Mouse (Mus musculus) heart, embryonic 11.5 days (tissue): ENCODE results near the gene Slc39a11. TPM values are rescaled to one million over a fixed set of nuclear protein-coding genes. Genes with fewer than 3 reads are reported as not detected.

Experiments
- ATAC-seq: fragments of 200-750 bp; cut with Nextera tagmentation; replicated peaks from 2 replicates; pipeline ENCODE4 v1.8.0; 2017; ENCODE audit warnings: moderate library complexity; ENCODE audit not compliant: insufficient number of reproducible peaks, low FRiP score, low TSS enrichment
- H3K27ac ChIP-seq: fragments of 300-500 bp; sonication (generic); 2 replicates; pipeline ENCODE4 v1.5.1; 2014; ENCODE audit warnings: mild to moderate bottlenecking, low read depth, low read length
- H3K27me3 ChIP-seq: fragments of 300-500 bp; sonication (generic); 2 replicates; pipeline ENCODE4 v1.6.1; 2014; ENCODE audit warnings: mild to moderate bottlenecking, low read length, mixed read lengths; ENCODE audit not compliant: control insufficient read depth, insufficient read depth
- H3K36me3 ChIP-seq: fragments of 300-500 bp; sonication (generic); 2 replicates; pipeline ENCODE4 v1.6.1; 2014; ENCODE audit warnings: mild to moderate bottlenecking, low read length, moderate library complexity, mixed read lengths; ENCODE audit not compliant: control insufficient read depth, insufficient read depth
- H3K4me1 ChIP-seq: fragments of 300-500 bp; sonication (generic); 2 replicates; pipeline ENCODE4 v1.6.1; 2014; ENCODE audit warnings: low read length; ENCODE audit not compliant: control insufficient read depth, insufficient read depth
- H3K4me2 ChIP-seq: fragments of 300-500 bp; sonication (generic); 2 replicates; pipeline ENCODE4 v1.6.1; 2014; ENCODE audit warnings: mild to moderate bottlenecking, moderate library complexity
- H3K4me3 ChIP-seq: fragments of 300-500 bp; sonication (generic); 2 replicates; pipeline ENCODE4 v1.5.1; 2014; ENCODE audit warnings: low read depth, low read length
- H3K9ac ChIP-seq: fragments of 300-500 bp; sonication (generic); 2 replicates; pipeline ENCODE4 v1.6.1; 2014; ENCODE audit warnings: mild to moderate bottlenecking, low read depth, low read length, moderate library complexity
- H3K9me3 ChIP-seq: fragments of 300-500 bp; sonication (generic); replicated peaks from 2 replicates; pipeline ENCODE4 v1.6.1; 2016; ENCODE audit warnings: low read length; ENCODE audit not compliant: control insufficient read depth
- WGBS: fragments of 180-500 bp; shearing (Covaris S2); extraction: QIAGEN DNeasy Blood & Tissue Kit; methylation state at CpG from one replicate; pipeline ENCODE4 v1.1.7; 2014; ENCODE audit not compliant: insufficient replicate concordance; 5-methylcytosine and 5-hydroxymethylcytosine counted together
- polyA plus RNA-seq: library from polyadenylated mRNA; unstranded; fragments of >200 nt; fragmentation: Nextera tagmentation; extraction: Ambion mirVana; gene quantifications from 2 replicates; pipeline ENCODE4 v1.2.1, GENCODE M21; 2014

Gene Slc39a11
- polyA plus RNA-seq, 1 experiment from 2014 or later: 17.1 TPM

DNA sequence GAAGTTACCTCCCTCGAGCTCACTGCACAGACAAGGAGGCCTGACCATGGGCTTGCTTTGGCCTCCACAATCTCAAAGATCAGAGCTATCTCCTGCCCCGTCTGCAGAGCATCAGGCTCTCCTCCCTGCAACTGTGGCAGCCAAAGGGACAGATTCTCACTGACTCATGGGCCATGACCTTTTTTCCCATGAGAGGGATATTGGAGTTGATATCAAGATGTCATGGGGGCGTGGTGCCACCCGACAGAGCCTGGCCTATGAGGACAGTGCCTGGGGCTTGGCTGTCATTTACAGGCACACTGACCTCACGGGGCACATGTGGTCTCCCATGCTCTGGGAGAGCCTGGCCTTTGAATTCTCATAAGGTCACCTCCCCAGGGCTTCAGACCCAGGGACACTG is 346.7 kb downstream of the Slc39a11 start:
- no peak for ATAC-seq
- Histone ChIP-seq H3K27ac (no peak overlapping the region), H3K4me1 (no peaks in the 10 kb centered on the region), H3K9ac (no peak overlapping the region), H3K4me3 (no peak overlapping the region), H3K27me3 (no peaks in the 10 kb centered on the region), H3K36me3 (no peaks in the 10 kb centered on the region), H3K4me2 (no peak overlapping the region), H3K9me3 (no peaks in the 10 kb centered on the region)
- 69% methylated on average over 5 of the region's 5 CpGs for WGBS

DNA sequence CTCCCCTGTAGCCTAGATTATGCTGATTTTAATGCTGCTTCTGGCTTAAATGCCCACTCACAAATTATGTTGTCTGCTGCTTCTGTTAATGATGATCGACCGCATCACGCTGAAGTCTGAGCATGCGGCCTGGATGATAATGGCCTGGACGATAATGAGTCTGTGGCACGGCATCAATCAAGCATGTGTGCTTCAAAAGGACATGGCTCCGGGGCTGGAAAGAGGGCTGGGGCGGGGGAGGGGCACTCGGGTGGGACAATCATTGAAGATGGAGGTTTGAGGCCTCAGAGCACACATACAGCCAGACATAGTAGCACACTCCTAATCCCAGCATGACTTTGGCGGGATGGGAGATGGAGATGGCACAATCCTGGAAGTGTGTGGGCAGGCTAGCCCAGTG is 350.4 kb downstream of the Slc39a11 start:
- Histone ChIP-seq H3K27me3 (no peaks in the 10 kb centered on the region), H3K36me3 (no peaks in the 10 kb centered on the region), H3K9me3 (no peaks in the 10 kb centered on the region), H3K4me1 (no peaks in the 10 kb centered on the region), H3K4me3 (no peak overlapping the region), H3K27ac (no peak overlapping the region), H3K4me2 (no peak overlapping the region), H3K9ac (no peak overlapping the region)
- 86% methylated on average over 10 of the region's 10 CpGs for WGBS
- no peak for ATAC-seq

DNA sequence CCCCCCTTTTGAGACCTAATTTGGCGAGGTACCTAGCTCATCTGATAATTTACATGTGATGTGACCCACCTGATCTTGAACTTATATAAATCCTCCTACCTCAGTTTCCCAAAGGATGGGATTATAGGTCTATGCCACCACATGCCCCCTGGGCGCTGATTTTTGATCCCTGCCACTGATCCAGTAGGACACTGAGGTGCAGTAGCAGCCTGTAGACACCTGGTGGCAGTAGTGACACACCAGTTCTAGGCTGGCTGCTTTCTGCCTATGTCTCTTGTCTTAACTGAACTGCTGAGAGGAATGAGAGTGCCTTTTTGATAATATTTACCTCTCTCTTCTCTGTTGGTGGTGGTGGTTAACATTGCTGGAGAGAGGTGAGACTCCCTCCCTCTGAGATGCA is 352.1 kb downstream of the Slc39a11 start:
- H3K4me3 ChIP-seq: no peak overlapping the region
- H3K4me1 ChIP-seq: no peaks in the 10 kb centered on the region
- H3K9me3 ChIP-seq: no peaks in the 10 kb centered on the region
- WGBS: 15% methylated on average over 2 of the region's 2 CpGs
- H3K4me2 ChIP-seq: no peak overlapping the region
- no peaks in the 10 kb centered on the region for H3K36me3 ChIP-seq
- H3K9ac ChIP-seq: no peak overlapping the region
- H3K27me3 ChIP-seq: no peaks in the 10 kb centered on the region
- ATAC-seq: no peak
- H3K27ac ChIP-seq: no peak overlapping the region

DNA sequence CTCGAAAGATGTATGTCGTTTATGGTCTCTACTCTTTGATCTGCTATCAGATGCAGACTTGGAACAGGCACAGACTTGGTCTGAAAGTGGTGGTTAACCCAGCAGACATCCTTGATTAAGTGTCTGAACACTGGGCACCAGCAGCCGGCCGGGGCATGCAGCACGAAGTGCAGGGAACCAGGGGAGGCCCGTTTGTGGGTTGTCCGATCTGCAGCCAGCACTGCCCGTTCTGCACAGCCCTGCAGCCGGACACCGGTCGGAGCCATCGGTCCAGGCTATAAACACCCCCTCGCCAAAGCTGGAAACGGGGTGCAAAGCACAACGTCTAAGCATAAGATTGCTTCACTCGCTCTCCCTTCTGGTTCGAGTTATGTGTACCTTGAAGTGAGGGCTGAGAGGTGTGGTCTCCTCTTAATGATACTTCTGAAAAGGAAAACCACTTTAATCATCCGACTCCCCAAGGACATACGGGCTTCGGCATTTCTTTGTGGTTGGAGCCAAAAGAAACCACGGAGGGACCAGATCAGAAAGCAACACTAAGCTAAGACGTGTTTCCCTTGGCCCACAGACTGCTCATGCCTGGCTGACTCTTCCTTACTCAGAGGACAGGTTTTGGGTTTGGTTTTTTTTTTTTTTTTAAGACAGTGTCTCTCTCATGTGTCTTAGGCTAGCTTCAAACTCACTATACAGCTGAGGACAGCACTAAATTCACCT is 352.8 kb downstream of the Slc39a11 start:
- Histone ChIP-seq H3K9me3 (no peaks in the 10 kb centered on the region), H3K27ac (no peak overlapping the region), H3K4me1 (no peaks in the 10 kb centered on the region), H3K4me2 (no peak overlapping the region), H3K27me3 (no peaks in the 10 kb centered on the region), H3K4me3 (no peak overlapping the region), H3K9ac (no peak overlapping the region), H3K36me3 (no peaks in the 10 kb centered on the region)
- 86% methylated on average over 22 of the region's 22 CpGs for WGBS
- ATAC-seq: no peak

DNA sequence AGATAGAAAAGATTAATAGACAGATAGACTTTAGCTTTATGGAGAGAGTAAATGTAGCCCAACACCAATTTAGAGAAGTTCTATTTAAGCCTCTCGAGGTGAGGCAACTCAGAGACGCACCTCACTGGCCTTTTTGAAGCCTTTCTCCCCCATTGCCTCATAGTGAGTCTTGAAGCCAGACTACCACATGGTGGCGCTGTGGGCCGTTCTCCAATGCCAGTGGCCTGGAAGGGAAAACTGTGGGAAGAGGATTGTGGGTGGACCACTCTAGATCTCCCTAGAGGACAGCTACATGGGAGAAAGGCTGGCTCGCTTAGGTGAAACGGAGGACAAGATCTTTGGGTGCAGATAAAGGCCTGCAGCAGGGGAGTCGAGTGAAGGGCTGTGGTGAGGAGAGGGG is 353.7 kb downstream of the Slc39a11 start:
- H3K36me3 ChIP-seq: no peaks in the 10 kb centered on the region
- ATAC-seq: no peak
- H3K4me3 ChIP-seq: no peak overlapping the region
- H3K4me1 ChIP-seq: no peaks in the 10 kb centered on the region
- no peak overlapping the region for H3K9ac ChIP-seq
- WGBS: 27% methylated on average over 7 of the region's 7 CpGs
- H3K27ac ChIP-seq: no peak overlapping the region
- no peaks in the 10 kb centered on the region for H3K9me3 ChIP-seq
- H3K27me3 ChIP-seq: no peaks in the 10 kb centered on the region
- H3K4me2 ChIP-seq: no peak overlapping the region

DNA sequence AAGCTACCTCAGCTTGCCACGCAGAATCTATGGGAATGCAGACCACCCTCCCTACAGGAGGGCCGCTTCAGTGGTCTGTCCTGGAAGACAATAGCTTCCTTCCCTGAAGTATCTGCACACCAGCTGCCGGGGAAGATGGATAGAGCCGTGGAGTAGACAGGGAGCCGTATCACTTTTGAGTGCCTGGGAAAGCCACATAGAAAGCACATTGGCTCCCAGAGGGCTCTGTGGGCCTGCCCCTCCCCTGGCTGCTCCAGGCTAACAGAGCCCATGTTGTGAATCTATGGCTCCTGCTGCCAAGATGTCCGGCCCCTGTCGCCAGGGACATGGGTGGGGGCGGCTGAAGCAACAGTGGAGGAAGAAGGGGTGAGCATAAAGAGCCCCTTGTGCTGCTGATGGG is 355.4 kb downstream of the Slc39a11 start:
- no peak overlapping the region for H3K27ac ChIP-seq
- no peaks in the 10 kb centered on the region for H3K9me3 ChIP-seq
- H3K4me3 ChIP-seq: no peak overlapping the region
- no peak for ATAC-seq
- H3K4me2 ChIP-seq: no peak overlapping the region
- no peaks in the 10 kb centered on the region for H3K4me1 ChIP-seq
- no peaks in the 10 kb centered on the region for H3K27me3 ChIP-seq
- 46% methylated on average over 8 of the region's 8 CpGs for WGBS
- no peaks in the 10 kb centered on the region for H3K36me3 ChIP-seq
- H3K9ac ChIP-seq: no peak overlapping the region

DNA sequence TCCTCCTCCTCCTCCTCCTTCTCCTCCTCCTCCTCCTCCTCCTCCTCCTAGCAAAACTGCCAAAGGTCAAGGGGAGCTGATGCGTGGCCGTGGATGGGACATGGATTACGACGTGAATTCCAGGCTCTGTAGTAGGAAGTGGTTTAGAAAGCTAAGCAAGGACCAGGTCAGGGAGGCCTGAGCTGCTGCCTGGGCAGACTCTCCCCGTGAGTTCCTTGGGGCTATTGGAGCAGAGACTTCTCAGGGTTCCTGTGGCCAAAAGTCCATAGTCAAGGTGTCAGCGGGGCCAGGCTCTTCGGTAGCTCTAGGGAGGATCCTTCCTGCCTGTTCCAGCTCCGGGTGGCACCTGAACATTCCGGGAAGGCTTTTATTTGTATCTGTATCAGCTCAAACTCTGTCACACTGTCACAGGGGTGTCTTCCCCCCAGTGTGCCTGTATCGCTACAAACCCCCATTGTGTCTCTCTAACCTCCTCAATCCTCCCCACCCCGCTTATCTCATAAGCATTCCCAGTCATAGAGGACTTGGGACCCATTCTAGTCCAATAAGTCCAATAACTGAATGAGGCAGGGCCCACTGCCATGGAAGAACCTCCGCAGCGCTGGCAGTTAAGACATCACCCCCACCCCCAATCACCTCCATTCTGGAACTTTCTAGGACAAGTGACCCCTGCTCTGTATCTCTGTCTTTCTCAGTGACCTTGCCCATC is 356.8 kb downstream of the Slc39a11 start:
- no peak for ATAC-seq
- H3K4me2 ChIP-seq: no peak overlapping the region
- no peak overlapping the region for H3K9ac ChIP-seq
- H3K27ac ChIP-seq: no peak overlapping the region
- no peaks in the 10 kb centered on the region for H3K4me1 ChIP-seq
- WGBS: 84% methylated on average over 13 of the region's 13 CpGs
- H3K27me3 ChIP-seq: no peaks in the 10 kb centered on the region
- H3K9me3 ChIP-seq: no peaks in the 10 kb centered on the region
- no peaks in the 10 kb centered on the region for H3K36me3 ChIP-seq
- H3K4me3 ChIP-seq: no peak overlapping the region

DNA sequence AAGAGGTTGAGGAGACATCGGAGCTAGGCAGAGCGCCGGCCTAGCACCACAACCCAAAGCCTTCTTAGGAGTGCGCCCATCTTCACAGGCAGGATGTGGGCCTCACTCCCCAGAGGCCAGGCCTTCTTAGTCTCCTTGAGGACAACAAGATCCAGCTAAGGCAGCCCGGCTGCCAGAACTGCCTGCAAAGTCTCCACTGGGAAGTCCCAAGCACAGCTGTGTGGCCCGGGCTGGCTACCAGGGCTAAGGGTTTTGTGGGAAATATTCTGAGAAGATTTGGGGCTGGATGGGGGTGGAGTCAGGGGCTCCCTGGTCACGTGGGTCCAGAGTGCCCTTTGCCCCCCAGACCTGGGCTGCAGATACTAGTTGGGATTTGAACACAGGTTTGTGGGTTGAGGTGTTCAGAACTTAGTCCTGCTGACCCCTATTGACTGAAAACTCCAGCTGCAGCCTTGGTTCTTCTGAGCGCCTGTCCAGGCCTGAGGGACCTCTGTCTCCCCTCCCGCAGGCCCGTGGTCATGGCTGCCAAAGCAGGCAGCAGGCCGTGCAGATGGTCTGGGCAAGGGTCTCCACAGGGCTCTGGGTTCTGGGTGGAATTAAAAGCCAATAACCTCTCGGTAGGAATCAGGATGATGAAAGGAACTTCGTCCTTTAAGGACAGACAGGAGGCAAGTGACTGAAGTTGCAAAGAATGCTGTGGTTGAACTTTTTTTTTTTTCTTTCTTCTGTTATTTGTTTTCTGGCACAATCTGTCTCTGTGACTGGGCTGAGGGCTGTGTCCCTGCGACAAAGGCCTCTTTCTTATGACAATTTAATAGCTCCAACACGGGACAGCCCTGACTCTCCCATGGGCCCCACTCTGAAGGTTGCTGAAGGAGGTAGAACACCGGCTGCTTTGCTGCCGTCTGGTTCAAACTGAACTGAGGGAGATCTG is 357.8 kb downstream of the Slc39a11 start:
- no peak for ATAC-seq
- Histone ChIP-seq H3K4me3 (no peak overlapping the region), H3K4me2 (no peak overlapping the region), H3K36me3 (no peaks in the 10 kb centered on the region), H3K4me1 (no peaks in the 10 kb centered on the region), H3K27me3 (no peaks in the 10 kb centered on the region), H3K27ac (0 out of 2 replicates have a peak overlapping the region, but pooled peaks have one; percentile 25), H3K9ac (no peak overlapping the region), H3K9me3 (no peaks in the 10 kb centered on the region)
- 68% methylated on average over 17 of the region's 17 CpGs for WGBS
